Mouse (Mus musculus) layer of hippocampus, adult 18-20 months (tissue): ENCODE results near the gene Rere. TPM values are rescaled to one million over a fixed set of nuclear protein-coding genes. Genes with fewer than 3 reads are reported as not detected.
"Not testable (repeated sequence)": the region's sequence is repeated elsewhere in the genome, so short reads cannot be mapped to it uniquely, and the experiment has no call there.

ENCODE experiments used
- DNase-seq, 2 experiments: peaks; one replicate each; pipeline ENCODE4 v3.0.0; 2022; ENCODE audit warnings: low spot score in 2 of 2
- total RNA-seq, 2 experiments: library from RNA; stranded (reverse); gene quantifications; 2 replicates each; pipeline ENCODE4 v1.2.3; 2021

The Rere gene
- total RNA-seq, 2 experiments from 2014 or later: 128 to 139 TPM

DNA sequence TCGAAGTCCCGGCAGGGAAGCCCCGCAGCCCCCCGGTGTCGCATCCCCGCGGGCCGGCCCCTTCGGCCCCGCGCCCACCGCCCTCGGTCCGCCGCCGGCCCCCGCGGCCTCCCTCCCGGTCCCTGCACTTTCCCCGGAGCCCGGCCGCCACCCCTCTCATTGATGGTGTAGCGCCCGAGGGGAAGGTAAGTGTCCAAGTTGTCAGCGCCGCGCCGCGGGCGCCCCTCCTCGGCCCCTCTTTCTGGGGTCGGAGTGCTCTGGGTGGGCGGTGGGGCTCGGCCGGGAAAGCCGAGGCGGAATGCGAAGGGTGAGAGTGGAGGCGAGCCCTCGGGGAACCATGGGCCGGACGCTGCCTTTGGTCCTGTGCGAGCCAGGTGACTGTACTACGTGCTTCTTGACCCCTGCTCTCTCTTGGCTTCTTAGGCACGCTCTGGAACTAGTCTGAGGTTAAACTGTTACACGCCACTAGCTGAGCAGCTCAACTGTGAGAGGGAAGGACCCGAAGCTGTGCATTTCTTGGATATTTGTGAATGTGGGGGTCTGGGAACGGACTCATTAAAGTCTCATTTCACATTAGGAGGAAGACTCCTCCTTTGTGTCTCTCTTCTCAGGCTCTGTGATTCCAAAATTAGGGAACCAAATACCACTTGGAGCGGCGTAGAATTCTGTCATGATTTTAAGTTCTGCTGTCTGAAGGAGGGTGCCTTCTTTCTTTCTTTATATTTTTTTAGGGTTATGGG lies 615 bp downstream of the Rere start:
- no peak for DNase-seq

GRCm38 (mm10) chr4:150282631-150283334 lies 1.3 kb downstream of the Rere start:
- no peak for DNase-seq

DNA sequence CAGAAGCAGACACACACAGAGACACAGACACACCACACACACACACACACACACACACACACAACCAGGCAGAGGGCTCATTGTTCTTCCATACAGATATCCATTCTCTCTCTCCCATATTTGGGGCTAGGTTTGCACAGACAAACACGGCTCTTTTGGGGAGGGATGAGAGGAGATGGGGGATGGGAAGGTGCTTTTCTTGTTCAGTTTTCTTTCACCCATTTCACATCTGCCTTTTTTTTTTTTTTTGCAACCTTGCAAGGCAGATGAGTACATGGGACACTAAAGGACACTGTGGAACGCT lies 1.8 kb downstream of the Rere start:
- peak in 1 of 2 experiments; percentile 50 for DNase-seq

- peak in 1 of 2 experiments; percentile 68 for DNase-seq
These were observed 2.5 kb downstream of the Rere start for GRCm38 (mm10) chr4:150283993-150284392.

DNA sequence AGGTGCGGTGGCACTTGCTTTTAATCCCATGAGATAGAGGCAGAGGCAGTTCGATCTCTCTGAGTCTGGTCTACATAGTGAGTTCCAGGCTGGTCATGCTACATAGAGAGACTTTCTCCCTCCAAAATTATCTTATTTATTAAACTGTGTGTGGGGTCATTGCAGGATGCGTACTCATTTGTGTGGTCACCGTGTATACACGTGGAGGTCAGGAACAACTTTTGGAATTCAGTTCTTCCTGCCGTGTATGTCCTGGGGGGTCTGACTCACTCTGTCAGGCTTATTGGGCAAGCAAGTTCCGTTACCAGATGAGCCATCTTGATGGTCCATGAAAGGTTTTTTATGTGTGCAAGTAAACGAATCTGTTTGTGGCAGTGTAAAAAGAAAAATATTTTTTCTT lies 5.5 kb downstream of the Rere start:
- no peak for DNase-seq

- not testable (repeated sequence) for DNase-seq
These were observed 6.0 kb downstream of the Rere start for GRCm38 (mm10) chr4:150287463-150287862.

- no peak for DNase-seq
These were observed 10.5 kb downstream of the Rere start for GRCm38 (mm10) chr4:150291900-150292299.

DNA sequence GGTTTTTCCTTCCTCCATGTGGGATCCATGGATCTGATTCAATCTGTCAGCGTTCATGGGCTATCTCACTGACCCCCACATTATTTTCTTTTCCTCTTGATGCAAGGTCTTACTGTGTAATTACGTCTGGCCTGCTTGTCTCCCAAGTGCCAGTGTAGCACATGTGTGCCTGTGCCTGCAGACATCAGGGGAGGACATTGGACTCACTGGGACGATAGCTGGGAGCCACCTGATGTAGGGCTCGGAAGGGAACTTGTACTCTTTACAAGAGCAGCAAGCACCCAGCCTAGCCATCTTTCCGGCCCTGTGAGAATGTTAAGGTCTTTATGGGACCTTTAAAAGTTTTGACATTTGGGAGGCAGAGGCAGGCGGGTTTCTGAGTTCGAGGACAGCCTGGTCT lies 13.4 kb downstream of the Rere start:
- no peak for DNase-seq

DNA sequence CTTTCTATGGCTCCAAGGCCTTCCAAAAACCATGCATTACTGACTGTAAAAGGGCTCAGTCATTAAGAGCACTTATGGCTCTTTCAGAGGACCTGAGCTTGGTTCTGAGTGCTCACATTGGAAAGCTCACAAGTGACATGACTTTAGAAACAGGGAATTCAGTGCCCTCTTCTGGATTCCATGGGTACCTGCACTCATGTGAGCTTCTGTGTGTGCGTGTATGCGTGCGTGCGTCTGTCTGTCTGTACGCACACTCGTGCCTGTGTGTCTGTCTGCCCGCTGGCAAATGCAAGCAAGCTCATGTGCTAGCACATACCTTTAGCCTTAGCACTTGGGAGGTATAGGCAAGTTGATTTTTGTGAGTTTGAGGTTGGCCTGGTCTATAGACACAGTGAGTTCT lies 14.5 kb downstream of the Rere start:
- DNase-seq: no peak

DNA sequence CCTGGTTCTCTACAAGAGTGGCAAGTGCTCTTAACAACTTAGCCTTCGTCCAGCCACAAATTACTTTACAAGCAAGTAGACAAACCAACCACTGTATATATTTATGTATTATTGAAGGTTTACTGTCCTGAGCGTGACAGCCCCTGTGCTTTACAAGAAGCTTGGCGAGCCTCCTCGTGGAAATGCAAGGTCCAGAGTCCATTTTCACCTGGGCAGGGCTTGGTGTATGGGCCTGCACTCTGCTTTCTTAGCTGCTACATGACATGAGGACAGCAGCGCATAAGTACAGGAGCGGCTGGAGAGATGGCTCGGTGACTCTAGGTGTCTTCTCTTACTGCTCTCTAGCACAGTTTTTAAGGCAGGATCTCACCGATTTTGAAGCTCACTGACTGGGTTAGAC lies 21.3 kb downstream of the Rere start:
- DNase-seq: no peak

DNA sequence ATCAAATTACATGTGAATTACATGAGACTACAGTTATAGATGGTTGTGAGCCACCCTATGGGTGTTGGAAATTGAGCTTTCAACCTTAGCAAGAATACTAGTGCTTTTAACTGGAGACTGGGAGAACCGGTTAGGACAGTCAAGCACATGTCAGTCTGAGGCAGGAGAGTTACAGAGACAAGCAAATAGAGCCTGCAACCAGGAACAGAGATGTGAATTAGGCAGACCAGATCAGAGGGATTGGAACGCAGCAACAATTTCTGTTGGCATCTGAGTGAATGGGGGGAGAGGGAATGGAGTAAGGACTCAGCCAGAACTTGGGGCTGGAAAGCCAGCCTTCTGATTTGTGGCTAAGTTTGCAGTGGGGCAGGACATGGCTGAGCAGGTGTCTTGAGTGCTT lies 25.3 kb downstream of the Rere start:
- DNase-seq: no peak

DNA sequence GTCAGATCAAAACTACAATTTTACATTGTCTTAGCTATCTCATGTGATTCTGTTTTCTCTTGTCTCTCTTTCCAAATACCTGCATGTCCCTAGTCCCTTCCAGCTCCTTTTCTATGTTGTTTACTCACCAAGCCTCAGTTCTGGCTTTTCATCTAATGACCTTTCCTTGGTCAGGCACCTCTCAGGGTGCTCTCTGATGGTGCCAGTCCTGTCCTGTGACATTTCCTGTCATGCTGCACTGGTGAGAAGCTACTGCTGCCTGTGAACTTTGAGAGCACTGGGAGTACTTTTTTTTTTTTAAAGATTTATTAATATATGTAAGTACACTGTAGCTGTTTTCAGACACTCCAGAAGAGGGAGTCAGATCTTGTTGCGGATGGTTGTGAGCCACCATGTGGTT lies 25.8 kb downstream of the Rere start:
- no peak for DNase-seq

DNA sequence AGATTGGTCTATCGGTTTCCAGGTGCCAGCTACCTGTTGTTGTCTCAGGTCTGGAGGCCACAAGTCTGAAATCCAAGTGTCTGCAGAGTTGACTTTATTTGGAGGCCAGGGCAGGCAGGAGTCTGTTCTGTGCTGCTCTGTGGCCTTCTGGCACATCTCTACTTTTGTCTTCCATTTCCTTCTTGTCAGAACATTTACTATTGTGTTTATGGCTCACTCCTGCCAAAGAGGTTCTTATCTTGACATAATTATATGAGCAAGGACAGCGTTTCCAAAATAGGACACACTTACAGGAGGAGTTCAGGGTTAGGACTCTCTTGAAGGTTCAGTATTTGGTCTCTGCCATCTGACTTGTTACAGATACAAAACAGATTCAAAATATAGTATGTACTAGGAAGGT lies 30.0 kb downstream of the Rere start:
- DNase-seq: no peak

DNA sequence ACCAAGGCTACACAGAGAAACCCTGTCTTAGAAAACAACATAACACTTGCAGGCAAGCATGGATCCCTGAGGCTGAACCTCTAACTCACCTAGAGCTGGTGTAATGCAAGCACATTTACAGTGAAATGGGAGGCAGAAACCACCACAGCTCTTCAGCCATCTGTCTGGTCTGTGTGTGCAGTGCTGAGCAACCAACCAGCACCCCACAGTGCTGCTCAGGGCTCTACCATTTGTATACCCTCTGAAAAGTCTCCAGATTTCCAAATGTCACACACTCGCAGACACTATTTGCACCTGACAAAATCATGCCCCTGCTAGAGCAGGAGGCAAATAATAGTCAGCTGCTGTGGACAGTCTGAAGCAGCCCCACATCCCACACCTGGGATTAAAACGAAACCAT lies 31.2 kb downstream of the Rere start:
- peak; percentile 37 to 62 for DNase-seq

- DNase-seq: no peak
These were observed 33.9 kb downstream of the Rere start for GRCm38 (mm10) chr4:150315301-150315700.

DNA sequence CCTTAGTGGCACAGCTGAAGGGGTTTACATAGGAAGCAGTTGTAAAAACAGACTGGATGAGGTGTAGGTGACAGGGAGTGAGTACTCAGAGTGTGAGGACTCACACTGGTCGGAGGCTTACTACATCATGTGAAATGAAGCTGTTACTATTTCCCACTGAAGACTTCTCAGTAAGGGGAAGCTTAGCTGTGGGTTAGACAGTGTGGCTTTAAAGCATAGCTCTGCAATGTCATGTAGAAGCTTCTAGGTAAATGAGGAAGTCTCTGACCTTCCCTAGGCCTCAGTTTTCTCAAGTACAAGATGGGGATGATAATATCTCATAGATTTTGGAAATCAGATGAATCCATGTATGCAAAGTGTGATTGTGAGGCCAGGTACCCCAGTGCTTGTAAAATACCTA lies 35.1 kb downstream of the Rere start:
- no peak for DNase-seq

DNA sequence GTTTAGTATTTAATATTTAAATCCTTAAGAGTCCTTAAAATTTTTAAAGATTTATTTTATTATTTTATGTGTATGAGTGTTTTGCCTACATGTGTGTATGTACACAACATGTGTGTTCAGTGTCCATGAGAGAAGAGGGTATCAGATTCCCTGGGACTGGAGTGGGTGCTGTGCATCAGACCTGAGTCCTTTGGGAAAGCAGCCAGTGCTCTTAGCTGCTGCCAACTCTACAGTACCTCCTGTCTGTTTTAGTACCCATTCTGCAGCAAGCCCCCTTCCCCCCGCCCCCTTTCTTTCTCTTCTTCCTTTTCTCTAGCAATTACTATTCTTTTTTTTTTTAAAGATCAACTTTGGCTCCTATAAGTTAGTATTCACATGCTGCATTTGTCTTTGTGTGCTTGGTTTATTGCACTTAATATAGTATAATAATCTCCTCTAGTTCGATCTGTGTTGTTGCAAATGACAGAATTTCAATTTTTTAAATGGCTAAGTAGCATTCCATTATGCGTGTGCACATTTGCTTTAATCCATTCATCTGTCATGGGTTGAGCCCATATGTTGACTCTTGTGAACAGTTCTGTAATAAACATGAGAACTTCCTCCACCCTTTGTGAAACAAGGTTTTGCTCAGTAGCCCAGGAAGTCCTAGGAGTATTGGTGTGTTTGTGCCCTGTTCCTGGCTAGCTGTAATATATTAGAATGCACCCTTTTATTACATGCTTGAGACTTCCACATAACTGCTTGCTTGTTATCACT lies 43.8 kb downstream of the Rere start:
- DNase-seq: peak in 1 of 2 experiments; percentile 61

GRCm38 (mm10) chr4:150326005-150326404 lies 44.6 kb downstream of the Rere start:
- no peak for DNase-seq

DNA sequence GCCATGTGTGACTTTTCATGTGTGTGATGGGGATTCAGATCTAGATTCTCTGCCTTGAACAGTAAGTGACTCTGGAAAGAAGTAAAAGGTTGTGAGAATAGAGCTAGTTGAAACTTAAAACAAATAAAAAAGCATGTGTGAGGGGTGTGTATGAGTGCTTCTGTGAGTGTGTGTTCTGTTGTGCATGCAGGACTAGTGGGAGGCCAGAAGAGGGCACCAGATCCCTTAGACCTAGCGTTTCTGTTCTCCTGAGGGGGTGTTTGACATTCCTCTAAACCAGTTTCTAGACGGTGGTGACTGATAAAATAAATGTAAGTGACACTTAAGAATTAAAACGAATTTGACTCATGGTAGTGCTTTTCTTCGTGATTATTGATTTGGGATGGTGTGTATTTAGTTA lies 46.0 kb downstream of the Rere start:
- no peak for DNase-seq

GRCm38 (mm10) chr4:150333927-150334682 lies 52.7 kb downstream of the Rere start:
- DNase-seq: no peak

GRCm38 (mm10) chr4:150337260-150337659 lies 55.8 kb downstream of the Rere start:
- DNase-seq: no peak
